Mouse (Mus musculus): Measurements from ENCODE around the gene Cog3. TPM values are rescaled to one million over a fixed set of nuclear protein-coding genes. Genes with fewer than 3 reads are reported as not detected.

Cog3 gene
- polyA plus RNA-seq, 1 experiment from 2014 or later = 19.8 TPM

DNA sequence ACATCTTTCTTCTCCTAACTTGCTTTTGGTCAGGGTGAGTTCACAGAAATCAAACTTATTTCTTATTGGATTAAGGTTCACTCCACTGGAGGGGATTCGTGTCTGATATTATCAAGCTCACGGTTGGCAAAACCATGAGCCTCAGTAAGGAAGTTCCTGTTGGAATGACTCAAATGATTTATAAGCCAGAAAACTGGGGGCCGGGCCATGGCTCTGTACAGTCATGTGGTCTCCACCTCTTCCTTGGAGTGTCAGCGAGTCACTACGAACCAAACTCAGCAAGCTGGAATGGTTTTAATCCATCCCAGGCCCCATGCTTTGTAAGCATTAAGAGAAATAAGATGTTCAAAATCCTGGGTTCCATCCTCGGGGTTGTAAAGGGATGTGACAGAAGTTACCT is 2.7 kb upstream of the Cog3 start:
- Histone ChIP-seq H3K9me3 (no peaks in the 10 kb centered on the region), H3K27me3 (replicated peaks) (0 out of 2 replicates have a peak, but pooled peaks cover 4% of the 10 kb centered on the region), H3K4me3 (no peak overlapping the region), H3K27ac (no peak overlapping the region), H3K4me2 (no peak overlapping the region), H3K4me1 (peaks cover 18% of the 10 kb centered on the region), H3K9ac (no peak overlapping the region), H3K36me3 (replicated peaks) (no peaks in the 10 kb centered on the region)
- ATAC-seq (replicated peaks) = no peak
- WGBS = 92% methylated on average over 6 of the region's 6 CpGs

DNA sequence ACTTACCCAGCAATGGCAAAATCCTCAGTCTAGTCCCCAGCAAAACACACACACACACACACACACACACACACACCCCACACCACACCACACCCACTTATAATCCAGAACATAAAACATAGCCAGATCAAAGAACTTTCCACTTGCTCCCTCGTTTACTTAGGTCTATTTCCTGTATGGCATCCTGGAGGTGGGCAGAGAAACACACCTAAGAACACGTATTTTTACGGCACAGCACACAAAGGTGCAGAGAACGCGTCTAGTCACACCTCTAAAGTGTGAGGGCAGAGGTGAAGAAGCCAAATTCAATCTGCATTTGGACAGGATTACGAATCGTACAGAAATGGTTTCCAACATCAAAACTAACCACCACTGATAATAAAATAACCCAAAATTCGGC is 1.1 kb downstream of the Cog3 start:
- 75% methylated on average over 8 of the region's 8 CpGs for WGBS
- no peaks in the 10 kb centered on the region for H3K9me3 ChIP-seq
- peak overlapping the region; percentile 99 for H3K4me3 ChIP-seq
- no peak for ATAC-seq (replicated peaks)
- peak overlapping the region; percentile 91; the same call in 1 of the 2 replicates for H3K9ac ChIP-seq
- H3K4me2 ChIP-seq = peak overlapping the region; percentile 84
- no peak overlapping the region for H3K27ac ChIP-seq
- H3K27me3 ChIP-seq (replicated peaks) = 0 out of 2 replicates have a peak, but pooled peaks cover 4% of the 10 kb centered on the region
- peaks cover 38% of the 10 kb centered on the region for H3K4me1 ChIP-seq
- no peaks in the 10 kb centered on the region for H3K36me3 ChIP-seq (replicated peaks)

DNA sequence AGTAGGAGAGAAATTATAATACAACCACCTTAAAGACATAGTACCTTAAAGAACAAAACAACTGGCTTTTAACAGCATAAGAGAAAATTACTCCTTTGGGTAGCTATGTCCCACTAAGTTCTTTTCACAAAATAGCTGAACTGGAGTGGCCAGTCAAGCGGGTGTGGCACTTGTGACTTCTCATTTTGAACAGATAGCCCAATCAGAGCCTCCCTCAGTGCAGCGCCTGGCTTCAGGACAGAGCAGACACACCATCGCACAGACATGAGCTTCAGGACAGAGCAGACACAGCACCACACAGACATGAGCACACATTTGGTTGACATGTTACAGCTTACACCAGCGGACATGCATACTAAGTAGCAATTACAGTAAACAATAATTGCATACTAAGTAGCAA is 3.3 kb downstream of the Cog3 start:
- H3K27ac ChIP-seq = no peak overlapping the region
- peaks cover 38% of the 10 kb centered on the region for H3K4me1 ChIP-seq
- no peaks in the 10 kb centered on the region for H3K9me3 ChIP-seq
- no peaks in the 10 kb centered on the region for H3K27me3 ChIP-seq (replicated peaks)
- no peak overlapping the region for H3K9ac ChIP-seq
- no peak for ATAC-seq (replicated peaks)
- H3K4me2 ChIP-seq = no peak overlapping the region
- H3K36me3 ChIP-seq (replicated peaks) = no peaks in the 10 kb centered on the region; the same call in 1 of the 2 replicates
- 88% methylated on average over 4 of the region's 4 CpGs for WGBS
- H3K4me3 ChIP-seq = no peak overlapping the region

DNA sequence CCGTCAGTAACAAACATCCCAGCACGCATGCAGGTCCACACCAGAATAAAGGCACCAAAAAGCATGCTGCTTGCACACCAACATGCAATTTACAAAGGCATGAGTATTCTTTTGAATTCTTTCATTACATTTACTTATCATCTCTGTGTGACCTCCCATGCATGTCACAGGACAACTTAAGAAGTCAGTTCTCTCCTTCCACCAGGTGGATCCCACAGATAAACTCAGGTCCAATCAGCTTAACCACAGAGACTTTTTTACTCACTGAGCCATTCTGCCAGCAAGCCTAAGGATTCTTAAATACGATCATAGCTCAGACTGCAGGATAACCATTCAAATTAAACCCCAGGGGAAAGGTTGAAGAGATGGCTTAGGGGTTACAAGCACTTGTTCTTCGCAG is 5.2 kb downstream of the Cog3 start:
- Histone ChIP-seq H3K4me3 (no peak overlapping the region), H3K9ac (no peak overlapping the region), H3K27me3 (replicated peaks) (no peaks in the 10 kb centered on the region), H3K4me2 (no peak overlapping the region), H3K9me3 (no peaks in the 10 kb centered on the region), H3K36me3 (replicated peaks) (no peaks in the 10 kb centered on the region; the same call in 1 of the 2 replicates), H3K4me1 (peaks cover 38% of the 10 kb centered on the region), H3K27ac (no peak overlapping the region)
- 88% methylated on average over 4 of the region's 4 CpGs for whole genome bisulfite sequencing
- no peak for ATAC-seq (replicated peaks)

GRCm38 (mm10) chr14:75747960-75748359 is 6.4 kb downstream of the Cog3 start:
- Histone ChIP-seq H3K9me3 (no peaks in the 10 kb centered on the region), H3K4me1 (peaks cover 29% of the 10 kb centered on the region), H3K36me3 (replicated peaks) (no peaks in the 10 kb centered on the region; the same call in 1 of the 2 replicates), H3K27me3 (replicated peaks) (no peaks in the 10 kb centered on the region), H3K4me2 (no peak overlapping the region), H3K4me3 (no peak overlapping the region), H3K9ac (no peak overlapping the region), H3K27ac (no peak overlapping the region)
- ATAC-seq (replicated peaks) = no peak
- WGBS = 100% methylated on average over 2 of the region's 2 CpGs

DNA sequence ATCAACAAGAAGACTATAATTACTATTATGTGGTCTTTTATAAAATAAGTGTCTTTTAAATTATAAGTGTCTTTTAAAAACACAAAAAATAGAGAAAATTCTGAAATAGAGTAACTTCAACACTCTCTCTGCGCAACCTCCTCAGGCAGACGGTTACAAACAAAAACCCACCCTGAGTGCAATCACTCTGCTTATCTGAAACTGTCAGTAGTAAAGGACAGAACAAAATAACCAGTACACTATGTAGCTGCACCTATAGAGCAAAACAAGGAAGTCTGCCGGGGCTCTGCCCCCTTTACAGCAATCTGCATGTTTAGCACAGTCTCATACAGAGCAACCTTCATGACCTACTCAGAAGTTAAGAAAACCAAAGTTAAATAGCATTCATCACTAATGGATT is 12.4 kb downstream of the Cog3 start:
- Histone ChIP-seq H3K9me3 (no peaks in the 10 kb centered on the region), H3K4me1 (no peaks in the 10 kb centered on the region), H3K9ac (no peak overlapping the region), H3K27ac (no peak overlapping the region), H3K4me2 (no peak overlapping the region), H3K27me3 (replicated peaks) (no peaks in the 10 kb centered on the region), H3K4me3 (no peak overlapping the region), H3K36me3 (replicated peaks) (peaks cover 26% of the 10 kb centered on the region)
- ATAC-seq (replicated peaks) = no peak
- WGBS = 94% methylated on average over 3 of the region's 3 CpGs

- H3K27me3 ChIP-seq (replicated peaks) = no peaks in the 10 kb centered on the region
- no peak overlapping the region for H3K4me3 ChIP-seq
- no peak overlapping the region for H3K9ac ChIP-seq
- H3K27ac ChIP-seq = no peak overlapping the region
- H3K9me3 ChIP-seq = no peaks in the 10 kb centered on the region
- no peak for ATAC-seq (replicated peaks)
- peaks cover 51% of the 10 kb centered on the region for H3K36me3 ChIP-seq (replicated peaks)
- H3K4me2 ChIP-seq = no peak overlapping the region
- WGBS = 95% methylated on average over 3 of the region's 3 CpGs
- no peaks in the 10 kb centered on the region for H3K4me1 ChIP-seq
Observed at GRCm38 (mm10) chr14:75735597-75735996, 18.7 kb downstream of the Cog3 start.

GRCm38 (mm10) chr14:75732631-75733030 is 21.7 kb downstream of the Cog3 start:
- Histone ChIP-seq H3K4me1 (no peaks in the 10 kb centered on the region), H3K9me3 (no peaks in the 10 kb centered on the region), H3K9ac (no peak overlapping the region), H3K36me3 (replicated peaks) (peaks cover 58% of the 10 kb centered on the region), H3K27me3 (replicated peaks) (no peaks in the 10 kb centered on the region), H3K4me2 (no peak overlapping the region), H3K4me3 (no peak overlapping the region), H3K27ac (no peak overlapping the region)
- WGBS = 90% methylated on average over 7 of the region's 7 CpGs
- no peak for ATAC-seq (replicated peaks)

DNA sequence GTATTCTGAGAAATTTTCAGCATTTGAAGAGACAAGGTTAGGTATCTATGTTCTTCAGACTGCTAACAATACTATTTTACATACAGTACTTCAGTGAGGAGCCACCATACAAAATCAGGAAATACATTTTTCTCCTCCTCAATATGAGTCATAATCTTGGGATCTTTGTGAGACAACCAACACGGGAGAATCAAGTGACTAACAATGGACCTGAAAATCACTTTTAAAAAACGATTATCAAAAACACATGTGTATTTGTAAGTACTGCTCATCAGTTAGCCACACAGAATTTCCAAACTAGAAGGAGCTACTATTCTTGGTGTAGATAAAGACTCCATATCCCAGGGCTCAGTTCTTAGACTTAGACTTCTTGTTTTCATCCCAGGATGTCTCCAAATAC is 23.0 kb downstream of the Cog3 start:
- Histone ChIP-seq H3K9ac (no peak overlapping the region), H3K4me1 (no peaks in the 10 kb centered on the region), H3K27me3 (replicated peaks) (no peaks in the 10 kb centered on the region), H3K27ac (no peak overlapping the region), H3K9me3 (no peaks in the 10 kb centered on the region), H3K36me3 (replicated peaks) (peaks cover 53% of the 10 kb centered on the region), H3K4me3 (no peak overlapping the region), H3K4me2 (no peak overlapping the region)
- 87% methylated on average over 2 of the region's 2 CpGs for whole genome bisulfite sequencing
- ATAC-seq (replicated peaks) = no peak

- Histone ChIP-seq H3K27ac (no peak overlapping the region), H3K4me1 (no peaks in the 10 kb centered on the region), H3K9me3 (no peaks in the 10 kb centered on the region), H3K36me3 (replicated peaks) (peaks cover 34% of the 10 kb centered on the region; the same call in 1 of the 2 replicates), H3K4me3 (no peak overlapping the region), H3K9ac (no peak overlapping the region), H3K27me3 (replicated peaks) (no peaks in the 10 kb centered on the region), H3K4me2 (no peak overlapping the region)
- ATAC-seq (replicated peaks) = no peak
- 90% methylated on average over 5 of the region's 5 CpGs for WGBS
Observed at GRCm38 (mm10) chr14:75728111-75728510, 26.2 kb downstream of the Cog3 start.

- 71% methylated on average over 4 of the region's 4 CpGs for WGBS
- no peaks in the 10 kb centered on the region for H3K27me3 ChIP-seq (replicated peaks)
- ATAC-seq (replicated peaks) = no peak
- H3K9ac ChIP-seq = no peak overlapping the region
- no peaks in the 10 kb centered on the region for H3K4me1 ChIP-seq
- no peak overlapping the region for H3K4me3 ChIP-seq
- H3K36me3 ChIP-seq (replicated peaks) = peaks cover 28% of the 10 kb centered on the region; the same call in 1 of the 2 replicates
- H3K4me2 ChIP-seq = no peak overlapping the region
- no peaks in the 10 kb centered on the region for H3K9me3 ChIP-seq
- no peak overlapping the region for H3K27ac ChIP-seq
Observed at GRCm38 (mm10) chr14:75727046-75727445, 27.3 kb downstream of the Cog3 start.

DNA sequence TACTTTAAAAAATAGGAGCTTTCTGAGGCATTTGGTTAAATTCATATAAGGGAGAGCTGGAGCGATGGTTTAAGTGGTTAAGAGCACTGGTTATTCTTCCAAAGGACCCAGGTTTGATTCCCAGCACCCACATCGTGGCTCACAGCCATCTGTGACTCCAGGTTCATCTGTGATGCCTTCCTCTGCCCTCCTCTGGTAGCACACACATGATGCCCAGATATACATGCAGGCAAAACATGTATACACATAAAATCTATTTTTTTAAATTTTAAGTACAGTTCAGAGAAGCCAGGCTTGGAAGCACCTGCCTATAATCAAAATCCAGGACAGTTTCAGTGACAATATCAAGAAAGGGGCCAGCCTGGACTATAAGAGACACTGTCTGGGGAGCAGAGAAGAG is 31.5 kb downstream of the Cog3 start:
- H3K4me3 ChIP-seq = no peak overlapping the region
- peaks cover 9% of the 10 kb centered on the region; the same call in 1 of the 2 replicates for H3K36me3 ChIP-seq (replicated peaks)
- H3K4me2 ChIP-seq = no peak overlapping the region
- 97% methylated on average over 2 of the region's 2 CpGs for WGBS
- no peaks in the 10 kb centered on the region for H3K4me1 ChIP-seq
- H3K27me3 ChIP-seq (replicated peaks) = no peaks in the 10 kb centered on the region
- ATAC-seq (replicated peaks) = no peak
- no peaks in the 10 kb centered on the region for H3K9me3 ChIP-seq
- H3K9ac ChIP-seq = no peak overlapping the region
- no peak overlapping the region for H3K27ac ChIP-seq

DNA sequence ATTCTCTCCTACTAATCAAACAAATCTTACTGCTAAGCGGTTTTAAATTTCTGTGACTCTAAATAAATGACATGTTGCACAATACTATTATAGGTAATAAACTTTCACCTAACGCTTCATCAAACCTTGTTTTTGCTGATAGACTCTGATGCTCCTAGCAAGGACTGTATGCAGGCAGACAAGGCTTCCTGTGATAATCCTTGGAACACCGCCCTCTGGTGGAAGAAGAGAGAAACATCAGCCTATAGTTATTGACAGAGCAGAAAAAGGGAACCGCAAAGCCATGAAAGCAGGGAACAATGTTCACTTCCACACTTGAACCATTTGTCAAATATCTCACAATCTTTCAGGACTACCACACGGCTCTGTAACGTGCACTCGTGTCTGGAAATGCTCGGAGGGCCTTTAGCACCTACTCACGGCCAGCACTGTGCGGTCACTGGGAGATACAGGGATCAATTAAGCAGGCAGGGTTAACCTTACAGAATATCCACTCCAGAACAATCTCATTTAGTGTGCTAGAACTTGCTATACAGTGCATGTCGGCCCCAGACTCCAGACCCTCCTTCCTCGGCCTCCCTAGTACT is 32.2 kb downstream of the Cog3 start:
- Histone ChIP-seq H3K4me2 (no peak overlapping the region), H3K9me3 (no peaks in the 10 kb centered on the region), H3K36me3 (replicated peaks) (peaks cover 8% of the 10 kb centered on the region), H3K27me3 (replicated peaks) (no peaks in the 10 kb centered on the region), H3K4me3 (no peak overlapping the region), H3K4me1 (no peaks in the 10 kb centered on the region), H3K9ac (no peak overlapping the region), H3K27ac (no peak overlapping the region)
- ATAC-seq (replicated peaks) = peak; percentile 72
- 59% methylated on average over 12 of the region's 12 CpGs for WGBS

All from midbrain, embryonic 15.5 days (tissue).